Mouse (Mus musculus): ENCODE data around the gene Capn7. TPM values are rescaled to one million over a fixed set of nuclear protein-coding genes. Genes with fewer than 3 reads are reported as not detected.

The Capn7 gene
- total RNA-seq (2023), result 10 to 100 TPM; 47.2 to 50.2 TPM

DNA sequence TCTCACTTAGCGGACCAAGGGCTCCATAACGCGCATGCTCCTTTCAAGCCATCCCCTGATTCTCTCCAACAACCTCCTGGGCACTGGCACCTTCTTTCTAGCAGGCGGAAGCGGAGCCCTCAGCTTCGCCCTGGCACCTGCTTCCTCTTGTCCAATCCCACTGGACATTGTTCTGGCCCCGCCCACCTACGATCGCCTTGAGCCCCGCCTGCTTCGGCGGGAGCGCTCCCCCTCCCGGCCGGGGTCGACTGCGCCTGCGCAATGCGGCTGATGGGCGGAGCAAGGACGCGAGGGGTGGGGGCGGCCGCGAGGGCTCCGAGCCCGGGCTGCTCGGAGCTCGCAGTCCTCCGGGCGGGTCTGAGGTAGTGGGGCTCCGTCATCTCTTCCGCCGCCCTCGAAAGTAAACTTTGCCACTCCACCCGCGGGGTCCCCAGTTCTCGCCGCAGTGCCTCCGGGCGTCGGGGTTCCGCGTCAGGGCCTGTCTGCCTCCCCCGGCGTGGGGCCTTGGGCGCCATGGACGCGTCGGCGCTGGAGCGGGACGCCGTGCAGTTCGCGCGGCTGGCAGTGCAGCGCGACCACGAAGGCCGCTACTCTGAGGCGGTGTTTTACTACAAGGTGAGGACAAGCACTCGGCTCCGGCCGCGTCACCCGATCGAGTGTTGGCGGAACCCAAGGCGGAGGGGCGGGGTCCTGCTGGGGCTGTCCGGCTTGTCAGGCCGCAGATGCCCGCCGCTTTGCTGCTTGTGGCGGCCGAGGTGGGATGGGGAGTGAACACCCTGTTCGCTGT is at the start of gene Capn7:
Gene Capn7, plus strand, starts transcription at position 270 of the 787 bp plus-strand sequence.

DNA sequence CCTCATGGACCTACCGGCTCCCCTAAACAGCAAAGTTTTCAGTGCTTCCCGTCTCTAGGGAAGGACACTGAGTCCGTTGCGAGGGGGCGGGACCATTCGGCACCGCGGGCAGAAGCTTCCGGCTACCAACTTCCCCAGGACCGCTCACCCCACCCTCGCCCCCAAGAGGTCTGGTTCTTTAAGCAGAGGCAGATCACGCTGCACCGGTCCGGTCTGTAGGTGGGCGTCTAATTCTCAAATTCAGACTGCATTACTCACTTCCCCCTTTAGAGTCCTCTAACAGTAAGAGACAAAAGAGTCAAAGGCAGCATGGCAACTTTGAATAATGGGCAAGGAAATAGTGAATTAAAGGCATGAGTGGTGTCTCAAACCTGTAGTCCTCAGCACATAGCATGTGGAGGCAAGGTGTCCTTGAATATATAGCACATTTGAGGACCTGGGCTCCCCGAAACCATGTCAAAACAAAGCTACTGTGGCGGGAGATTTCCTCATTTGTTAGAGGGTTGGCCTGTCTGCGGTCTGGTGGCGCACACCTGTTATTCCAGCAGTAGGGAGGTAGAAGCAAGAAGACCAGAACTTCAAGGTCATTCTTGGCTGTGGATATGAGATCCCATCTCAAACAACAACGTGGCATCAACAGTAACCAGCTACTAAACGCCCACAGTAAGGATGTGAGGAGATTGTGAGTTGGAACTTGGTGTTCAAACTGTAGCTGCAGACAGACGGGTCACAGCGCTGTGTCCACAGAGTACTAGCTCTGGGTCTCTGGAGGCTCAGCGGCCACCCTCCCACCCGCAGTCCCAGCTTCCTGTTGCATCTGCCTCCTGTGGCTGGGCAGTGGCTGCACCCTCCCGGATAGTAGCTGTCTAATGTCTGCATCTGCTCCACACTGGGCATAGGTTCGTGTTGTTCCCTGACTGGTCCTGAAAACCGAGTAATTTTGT is 12.3 kb upstream of the Capn7 start, which contains the start of gene Dnah1:
Gene Dnah1, minus strand, starts transcription at position 48 of the 944 bp plus-strand sequence.

Other genes starting within 250 kb of the Capn7 start
- gene Smim4, start 207.7 kb upstream of the Capn7 start, total RNA-seq (2023), result 10 to 100 TPM; 49.3 to 61.1 TPM
- gene Nt5dc2, start 205.6 kb upstream of the Capn7 start, total RNA-seq (2023), result 1 to 10 TPM; 1.2 to 2.0 TPM
- 1 to 10 TPM in 1 of 2 experiments, under 1 TPM in 1; 0.61 to 2.3 TPM for gene Stab1, start 168.0 kb upstream of the Capn7 start, total RNA-seq (2023)
- gene Tnnc1, start 128.3 kb upstream of the Capn7 start, total RNA-seq (2023), result not detected
- 100 to 1,000 TPM; 430 to 445 TPM for gene Nisch, start 119.7 kb upstream of the Capn7 start, total RNA-seq (2023)
- gene Sema3g, start 118.8 kb upstream of the Capn7 start, total RNA-seq (2023), result not detected
- 10 to 100 TPM; 10.6 to 11.0 TPM for gene Phf7, start 85.3 kb upstream of the Capn7 start, total RNA-seq (2023)
- 100 to 1,000 TPM; 112 to 121 TPM for gene Bap1, start 85.2 kb upstream of the Capn7 start, total RNA-seq (2023)
- gene Dnah1, start 12.7 kb upstream of the Capn7 start, total RNA-seq (2023), result not detected
- 10 to 100 TPM; 69.8 to 78.7 TPM for gene Sh3bp5, start 99.4 kb downstream of the Capn7 start, total RNA-seq (2023)
- gene Eaf1, start 157.8 kb downstream of the Capn7 start, total RNA-seq (2023), result 10 to 100 TPM; 33.5 to 48.4 TPM
- gene Mettl6, start 158.4 kb downstream of the Capn7 start, total RNA-seq (2023), result 10 to 100 TPM; 48.6 to 52.8 TPM

Data from T-cell, adult 66 days (primary cell).